Mouse (Mus musculus) forebrain, embryonic 11.5 days (tissue): ENCODE measurements at regions not wholly inside any gene's neighbourhood (a gene's known extent, or its start where the extent isn't known, plus 50 kb on each side); places are given as distances from the start of the nearest gene placed in this dataset.

Experiments
- ATAC-seq: fragments of 200-750 bp; cut with Nextera tagmentation; replicated peaks from 2 replicates; pipeline ENCODE4 v1.8.0; 2017; ENCODE audit warnings: moderate TSS enrichment; ENCODE audit not compliant: low FRiP score
- DNase-seq: peaks from one replicate; pipeline ENCODE4 v3.0.0-alpha.2; 2017; ENCODE audit warnings: low spot score
- H3K27ac ChIP-seq: fragments of 300-500 bp; sonication (generic); 2 replicates; pipeline ENCODE4 v1.5.1; 2014; ENCODE audit warnings: low read depth, low read length
- H3K27me3 ChIP-seq: fragments of 300-500 bp; sonication (generic); 2 replicates; pipeline ENCODE4 v1.6.1; 2014; ENCODE audit warnings: mild to moderate bottlenecking, low read length, mixed read lengths; ENCODE audit not compliant: control insufficient read depth, insufficient read depth
- H3K36me3 ChIP-seq: fragments of 300-500 bp; sonication (generic); 2 replicates; pipeline ENCODE4 v1.6.1; 2014; ENCODE audit warnings: mild to moderate bottlenecking, low read length, moderate library complexity, mixed read lengths; ENCODE audit not compliant: control insufficient read depth, insufficient read depth
- H3K4me1 ChIP-seq: fragments of 300-500 bp; sonication (generic); replicated peaks from 2 replicates; pipeline ENCODE4 v1.6.1; 2014; ENCODE audit warnings: low read length, mixed read lengths; ENCODE audit not compliant: control insufficient read depth, insufficient read depth
- H3K4me2 ChIP-seq: fragments of 300-500 bp; sonication (generic); 2 replicates; pipeline ENCODE4 v1.6.1; 2014; ENCODE audit warnings: low read depth, mild to moderate bottlenecking, low read length, moderate library complexity, mixed read lengths; ENCODE audit not compliant: severe bottlenecking
- H3K4me3 ChIP-seq: fragments of 300-500 bp; sonication (generic); 2 replicates; pipeline ENCODE4 v1.5.1; 2014; ENCODE audit warnings: low read depth, low read length
- H3K9ac ChIP-seq: fragments of 300-500 bp; sonication (generic); 2 replicates; pipeline ENCODE4 v1.6.1; 2014; ENCODE audit warnings: low read length
- H3K9me3 ChIP-seq: fragments of 300-500 bp; sonication (generic); 2 replicates; pipeline ENCODE4 v1.6.1; 2016; ENCODE audit warnings: low read length, mixed read lengths; ENCODE audit not compliant: control insufficient read depth
- WGBS: fragments of 180-500 bp; shearing (Covaris S2); extraction: QIAGEN DNeasy Blood & Tissue Kit; methylation state at CpG from one replicate; pipeline ENCODE4 v1.1.7; 2014; 5-methylcytosine and 5-hydroxymethylcytosine counted together

DNA sequence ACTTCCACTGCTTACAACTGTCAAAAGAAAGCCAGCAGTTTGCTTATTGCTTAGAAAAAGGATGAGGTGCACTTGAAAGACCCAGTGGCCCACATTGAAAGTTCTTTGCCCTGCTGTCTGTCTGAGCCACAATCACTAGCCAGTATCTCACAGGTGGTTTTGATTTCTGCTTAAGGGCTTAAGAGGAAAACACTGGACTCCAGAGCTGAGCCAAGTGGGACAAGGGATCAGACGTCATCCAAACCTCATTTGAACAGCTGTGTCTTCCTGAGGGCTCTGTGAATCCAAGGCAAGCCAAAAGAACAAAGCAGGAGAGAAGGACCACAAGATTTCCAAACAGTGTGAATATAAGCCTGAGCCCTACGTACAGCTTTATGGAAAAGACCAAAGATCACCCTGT, 326.8 kb upstream of the Dynlrb2 start:
- no peak for ATAC-seq
- DNase-seq: no peak
- Histone ChIP-seq H3K4me3 (no peak overlapping the region), H3K9ac (no peak overlapping the region), H3K27ac (no peak overlapping the region), H3K9me3 (no peaks in the 10 kb centered on the region), H3K4me1 (no peaks in the 10 kb centered on the region), H3K36me3 (no peaks in the 10 kb centered on the region), H3K27me3 (no peaks in the 10 kb centered on the region), H3K4me2 (no peak overlapping the region)
- WGBS: 73% methylated on average over 2 of the region's 2 CpGs

GRCm38 (mm10) chr8:116174891-116175290, 329.9 kb upstream of the Dynlrb2 start:
- ATAC-seq (no peak), DNase-seq (no peak)
- H3K4me3 ChIP-seq: no peak overlapping the region
- no peak overlapping the region for H3K4me2 ChIP-seq
- H3K27me3 ChIP-seq: no peaks in the 10 kb centered on the region
- 59% methylated on average over 3 of the region's 3 CpGs for WGBS
- no peak overlapping the region for H3K9ac ChIP-seq
- no peaks in the 10 kb centered on the region for H3K9me3 ChIP-seq
- H3K36me3 ChIP-seq: no peaks in the 10 kb centered on the region
- no peak overlapping the region for H3K27ac ChIP-seq
- H3K4me1 ChIP-seq: no peaks in the 10 kb centered on the region

GRCm38 (mm10) chr8:116173961-116174360, 330.8 kb upstream of the Dynlrb2 start:
- H3K4me3 ChIP-seq: no peak overlapping the region
- no peak overlapping the region for H3K27ac ChIP-seq
- no peaks in the 10 kb centered on the region for H3K9me3 ChIP-seq
- WGBS: 74% methylated on average over 1 of the region's 1 CpGs
- no peaks in the 10 kb centered on the region for H3K27me3 ChIP-seq
- H3K4me2 ChIP-seq: no peak overlapping the region
- no peaks in the 10 kb centered on the region for H3K4me1 ChIP-seq
- DNase-seq: no peak
- H3K36me3 ChIP-seq: no peaks in the 10 kb centered on the region
- H3K9ac ChIP-seq: no peak overlapping the region
- no peak for ATAC-seq

GRCm38 (mm10) chr8:116167874-116168273, 336.9 kb upstream of the Dynlrb2 start:
- 77% methylated on average over 4 of the region's 4 CpGs for WGBS
- DNase-seq: no peak
- no peaks in the 10 kb centered on the region for H3K36me3 ChIP-seq
- no peak overlapping the region for H3K4me3 ChIP-seq
- no peaks in the 10 kb centered on the region for H3K27me3 ChIP-seq
- H3K4me1 ChIP-seq: peaks cover 2% of the 10 kb centered on the region; the same call in 1 of the 2 replicates
- H3K27ac ChIP-seq: no peak overlapping the region
- H3K4me2 ChIP-seq: no peak overlapping the region
- no peak for ATAC-seq
- H3K9me3 ChIP-seq: no peaks in the 10 kb centered on the region
- no peak overlapping the region for H3K9ac ChIP-seq

GRCm38 (mm10) chr8:116164989-116165299, 339.8 kb upstream of the Dynlrb2 start:
- Histone ChIP-seq H3K9ac (no peak overlapping the region), H3K27me3 (no peaks in the 10 kb centered on the region), H3K36me3 (no peaks in the 10 kb centered on the region), H3K27ac (peak overlapping the region; percentile 50; the same call in 1 of the 2 replicates), H3K9me3 (no peaks in the 10 kb centered on the region), H3K4me1 (peaks cover 2% of the 10 kb centered on the region; the same call in 1 of the 2 replicates), H3K4me3 (no peak overlapping the region), H3K4me2 (no peak overlapping the region)
- DNase-seq (no peak), ATAC-seq (no peak)
- 21% methylated on average over 8 of the region's 8 CpGs for WGBS

DNA sequence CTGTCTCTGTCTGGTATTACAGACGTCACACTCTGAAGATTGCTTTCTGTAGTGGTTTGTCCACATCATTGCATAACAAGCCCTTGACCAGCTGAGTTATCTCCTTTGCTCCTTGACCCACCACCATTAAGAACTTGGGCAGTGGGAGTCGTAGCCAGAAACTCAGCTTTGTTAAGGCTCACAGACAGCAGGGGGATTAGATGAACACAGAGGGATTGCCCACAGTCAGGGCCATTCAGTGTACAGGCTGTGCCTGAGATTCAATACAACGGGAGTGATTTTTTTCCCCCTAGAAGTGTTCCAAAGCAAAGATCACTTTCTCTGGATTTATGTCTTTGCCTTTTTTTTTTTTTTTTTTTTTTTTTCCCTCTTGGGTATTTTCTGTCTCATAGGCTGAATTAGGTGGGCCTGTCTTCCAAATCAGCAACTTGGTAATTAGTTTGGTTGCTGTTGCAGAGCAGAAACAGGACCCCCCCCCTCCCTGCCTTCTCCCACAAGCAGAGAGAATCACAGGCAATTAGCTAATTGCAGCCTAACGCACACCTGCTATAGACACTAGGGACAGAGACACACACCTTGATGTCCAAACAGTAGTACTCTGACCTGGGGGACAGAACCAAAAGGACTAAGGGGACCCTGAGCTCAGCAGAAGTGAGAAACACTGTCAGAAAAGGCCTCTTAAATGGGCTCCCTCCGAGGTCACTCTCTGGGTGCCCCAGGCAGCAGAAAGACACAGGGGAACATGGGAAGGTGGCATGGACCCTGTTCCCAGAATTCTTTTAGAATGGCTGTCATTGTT, 340.4 kb upstream of the Dynlrb2 start:
- Histone ChIP-seq H3K4me1 (peaks cover 2% of the 10 kb centered on the region; the same call in 1 of the 2 replicates), H3K4me2 (no peak overlapping the region), H3K9me3 (no peaks in the 10 kb centered on the region), H3K9ac (no peak overlapping the region), H3K27ac (peak overlapping the region; percentile 50; the same call in 1 of the 2 replicates), H3K36me3 (no peaks in the 10 kb centered on the region), H3K4me3 (no peak overlapping the region), H3K27me3 (no peaks in the 10 kb centered on the region)
- DNase-seq (peak; percentile 57), ATAC-seq (peak; percentile 68; the same call in 1 of the 2 replicates)
- 22% methylated on average over 5 of the region's 5 CpGs for WGBS

DNA sequence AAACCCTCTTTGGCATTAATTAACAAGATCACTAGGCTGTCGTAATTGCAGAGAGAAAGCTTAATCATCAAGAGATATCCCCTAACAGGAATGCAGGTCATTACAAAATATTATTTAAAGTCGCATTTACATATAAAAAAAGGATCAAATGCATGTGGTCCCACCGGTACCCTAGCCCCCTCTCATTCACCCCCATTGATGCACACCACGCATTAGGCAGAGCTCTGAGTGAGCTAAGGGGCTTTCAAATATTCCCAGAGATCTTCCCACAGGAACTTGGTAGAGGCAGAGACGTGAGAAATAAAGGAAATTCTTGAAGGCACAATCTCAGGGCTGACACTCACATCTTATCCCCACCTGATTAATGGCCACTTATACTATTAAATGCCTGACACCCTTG, 343.8 kb upstream of the Dynlrb2 start:
- Histone ChIP-seq H3K4me1 (peaks cover 2% of the 10 kb centered on the region; the same call in 1 of the 2 replicates), H3K27ac (peak overlapping the region; percentile 41; the same call in 1 of the 2 replicates), H3K4me2 (no peak overlapping the region), H3K9me3 (no peaks in the 10 kb centered on the region), H3K9ac (no peak overlapping the region), H3K4me3 (no peak overlapping the region), H3K27me3 (no peaks in the 10 kb centered on the region), H3K36me3 (no peaks in the 10 kb centered on the region)
- 60% methylated on average over 5 of the region's 5 CpGs for WGBS
- ATAC-seq (peak; percentile 70), DNase-seq (no peak)

DNA sequence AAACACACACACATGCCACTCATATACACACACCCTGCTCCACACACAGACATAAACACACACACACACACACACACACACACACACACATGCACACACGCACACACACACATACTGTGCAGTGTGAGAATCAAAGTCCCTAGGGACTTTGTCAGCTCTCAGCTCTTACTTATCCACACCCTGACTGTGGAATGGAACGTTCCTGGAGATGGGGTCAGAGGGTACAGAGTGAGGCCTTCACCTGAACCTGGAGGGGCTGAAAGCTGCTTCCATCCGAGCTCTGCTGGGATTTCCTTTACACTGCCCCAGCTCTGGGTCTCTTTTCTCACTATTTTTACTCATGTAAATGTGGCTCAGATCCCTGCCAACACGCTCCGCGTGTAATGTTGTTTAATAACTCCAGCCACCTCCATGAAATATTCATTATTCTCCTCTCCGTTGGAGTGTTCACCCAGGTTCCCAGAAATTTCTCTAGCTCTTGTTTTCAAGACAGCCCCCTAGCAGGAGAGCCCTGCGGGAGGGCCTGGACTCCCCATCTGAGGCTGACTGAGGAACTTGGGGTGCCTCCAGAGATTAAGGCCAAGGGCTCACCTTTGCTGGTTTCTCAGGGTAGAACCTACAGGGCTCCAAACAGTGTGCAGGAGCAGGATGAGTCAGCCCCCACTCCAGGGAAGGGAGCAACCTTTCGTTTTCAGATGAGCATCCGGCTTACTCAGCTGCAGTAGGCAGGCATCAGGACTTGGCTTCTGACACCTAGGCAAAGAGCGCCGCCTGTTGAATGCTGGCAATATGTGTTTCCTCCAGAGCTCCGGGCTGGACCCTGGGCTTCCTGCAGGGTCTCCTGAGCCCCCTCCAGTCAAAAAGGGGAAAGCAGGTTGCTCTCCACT, 360.8 kb upstream of the Dynlrb2 start:
- ATAC-seq: no peak

More for the DNA sequence above, 360.8 kb upstream of the Dynlrb2 start:
- Histone ChIP-seq H3K9ac (no peak overlapping the region), H3K27me3 (no peaks in the 10 kb centered on the region), H3K27ac (no peak overlapping the region), H3K4me1 (no peaks in the 10 kb centered on the region), H3K4me3 (no peak overlapping the region), H3K4me2 (no peak overlapping the region), H3K36me3 (no peaks in the 10 kb centered on the region), H3K9me3 (no peaks in the 10 kb centered on the region)
- peak; percentile 71 for DNase-seq
- 48% methylated on average over 13 of the region's 13 CpGs for WGBS
